Mouse (Mus musculus): ENCODE results near the gene Ifnl3. TPM values are rescaled to one million over a fixed set of nuclear protein-coding genes. Genes with fewer than 3 reads are reported as not detected.

Ifnl3 gene
- total and polyA plus RNA-seq, 2 experiments, result not detected

- TF ChIP-seq CTCF (IDR thresholded peaks at IDR 0.05; ENCODE audit: low read depth, low read length), result no peak
- TF ChIP-seq POLR2A (IDR thresholded peaks at IDR 0.05; ENCODE audit: extremely low read depth, insufficient read depth, low read length), result no peak
- H3K4me3 ChIP-seq (ENCODE audit: insufficient read depth, low read depth, low read length), result no peak overlapping the region
- WGBS, result 83% methylated on average over 13 of the region's 13 CpGs
- DNase-seq (ENCODE audit: extremely low read depth, low read depth, low spot score), result no peak
- H3K79me2 ChIP-seq (ENCODE audit: control insufficient read depth, insufficient read depth, low read length), result no peaks in the 10 kb centered on the region
- no peak overlapping the region for H3K9ac ChIP-seq (ENCODE audit: low read depth, low read length)
- no peak overlapping the region for H3K27ac ChIP-seq (replicated peaks; ENCODE audit: insufficient read depth, low read depth, low read length)
- no peaks in the 10 kb centered on the region for H3K27me3 ChIP-seq (ENCODE audit: control insufficient read depth, insufficient read depth, low read length)
- peaks cover 4% of the 10 kb centered on the region; the same call in 1 of the 2 replicates for H3K36me3 ChIP-seq (ENCODE audit: control insufficient read depth, insufficient read depth, low read length)
- H3K4me1 ChIP-seq (ENCODE audit: control insufficient read depth, insufficient read depth, low read length), result no peaks in the 10 kb centered on the region
Observed at GRCm38 (mm10) chr7:28562371-28562770, 39.7 kb downstream of the Ifnl3 start.

GRCm38 (mm10) chr7:28562951-28563350 is 40.3 kb downstream of the Ifnl3 start:
- H3K27me3 ChIP-seq (ENCODE audit: control insufficient read depth, insufficient read depth, low read length), result no peaks in the 10 kb centered on the region
- DNase-seq (ENCODE audit: extremely low read depth, low read depth, low spot score), result no peak
- H3K9ac ChIP-seq (ENCODE audit: low read depth, low read length), result no peak overlapping the region
- H3K36me3 ChIP-seq (ENCODE audit: control insufficient read depth, insufficient read depth, low read length), result peaks cover 4% of the 10 kb centered on the region; the same call in 1 of the 2 replicates
- no peak overlapping the region for H3K27ac ChIP-seq (replicated peaks; ENCODE audit: insufficient read depth, low read depth, low read length)
- TF ChIP-seq CTCF (IDR thresholded peaks at IDR 0.05; ENCODE audit: low read depth, low read length) (no peak), POLR2A (IDR thresholded peaks at IDR 0.05; ENCODE audit: extremely low read depth, insufficient read depth, low read length) (no peak)
- WGBS, result 97% methylated on average over 13 of the region's 13 CpGs
- no peaks in the 10 kb centered on the region for H3K4me1 ChIP-seq (ENCODE audit: control insufficient read depth, insufficient read depth, low read length)
- no peaks in the 10 kb centered on the region for H3K79me2 ChIP-seq (ENCODE audit: control insufficient read depth, insufficient read depth, low read length)
- no peak overlapping the region for H3K4me3 ChIP-seq (ENCODE audit: insufficient read depth, low read depth, low read length)

GRCm38 (mm10) chr7:28565407-28565806 is 42.8 kb downstream of the Ifnl3 start:
- Histone ChIP-seq H3K9ac (ENCODE audit: low read depth, low read length) (no peak overlapping the region), H3K4me3 (ENCODE audit: insufficient read depth, low read depth, low read length) (no peak overlapping the region), H3K27me3 (ENCODE audit: control insufficient read depth, insufficient read depth, low read length) (no peaks in the 10 kb centered on the region), H3K27ac (replicated peaks; ENCODE audit: insufficient read depth, low read depth, low read length) (no peak overlapping the region), H3K4me1 (ENCODE audit: control insufficient read depth, insufficient read depth, low read length) (peaks cover 5% of the 10 kb centered on the region; the same call in 1 of the 2 replicates), H3K79me2 (ENCODE audit: control insufficient read depth, insufficient read depth, low read length) (no peaks in the 10 kb centered on the region), H3K36me3 (ENCODE audit: control insufficient read depth, insufficient read depth, low read length) (0 out of 2 replicates have a peak, but pooled peaks cover 2% of the 10 kb centered on the region)
- WGBS, result 91% methylated on average over 5 of the region's 5 CpGs
- no peak for TF ChIP-seq POLR2A (IDR thresholded peaks at IDR 0.05; ENCODE audit: extremely low read depth, insufficient read depth, low read length)
- no peak for TF ChIP-seq CTCF (IDR thresholded peaks at IDR 0.05; ENCODE audit: low read depth, low read length)
- DNase-seq (ENCODE audit: extremely low read depth, low read depth, low spot score), result no peak

- no peaks in the 10 kb centered on the region for H3K27me3 ChIP-seq (ENCODE audit: control insufficient read depth, insufficient read depth, low read length)
- H3K4me3 ChIP-seq (ENCODE audit: insufficient read depth, low read depth, low read length), result no peak overlapping the region
- no peak for TF ChIP-seq CTCF (IDR thresholded peaks at IDR 0.05; ENCODE audit: low read depth, low read length)
- no peak for TF ChIP-seq POLR2A (IDR thresholded peaks at IDR 0.05; ENCODE audit: extremely low read depth, insufficient read depth, low read length)
- 87% methylated on average over 4 of the region's 4 CpGs for WGBS
- no peaks in the 10 kb centered on the region for H3K36me3 ChIP-seq (ENCODE audit: control insufficient read depth, insufficient read depth, low read length)
- no peak overlapping the region for H3K27ac ChIP-seq (replicated peaks; ENCODE audit: insufficient read depth, low read depth, low read length)
- DNase-seq (ENCODE audit: extremely low read depth, low read depth, low spot score), result no peak
- no peaks in the 10 kb centered on the region for H3K79me2 ChIP-seq (ENCODE audit: control insufficient read depth, insufficient read depth, low read length)
- H3K9ac ChIP-seq (ENCODE audit: low read depth, low read length), result no peak overlapping the region
- H3K4me1 ChIP-seq (ENCODE audit: control insufficient read depth, insufficient read depth, low read length), result peaks cover 11% of the 10 kb centered on the region
Observed at GRCm38 (mm10) chr7:28567539-28567938, 44.9 kb downstream of the Ifnl3 start.

GRCm38 (mm10) chr7:28568253-28568652 is 45.6 kb downstream of the Ifnl3 start:
- Histone ChIP-seq H3K4me3 (ENCODE audit: insufficient read depth, low read depth, low read length) (no peak overlapping the region), H3K9ac (ENCODE audit: low read depth, low read length) (no peak overlapping the region), H3K79me2 (ENCODE audit: control insufficient read depth, insufficient read depth, low read length) (no peaks in the 10 kb centered on the region), H3K27ac (replicated peaks; ENCODE audit: insufficient read depth, low read depth, low read length) (no peak overlapping the region), H3K36me3 (ENCODE audit: control insufficient read depth, insufficient read depth, low read length) (no peaks in the 10 kb centered on the region), H3K4me1 (ENCODE audit: control insufficient read depth, insufficient read depth, low read length) (peaks cover 11% of the 10 kb centered on the region), H3K27me3 (ENCODE audit: control insufficient read depth, insufficient read depth, low read length) (no peaks in the 10 kb centered on the region)
- DNase-seq (ENCODE audit: extremely low read depth, low read depth, low spot score), result no peak
- TF ChIP-seq POLR2A (IDR thresholded peaks at IDR 0.05; ENCODE audit: extremely low read depth, insufficient read depth, low read length) (no peak), CTCF (IDR thresholded peaks at IDR 0.05; ENCODE audit: low read depth, low read length) (peak; percentile 65)

- peak; percentile 97 for DNase-seq (ENCODE audit: extremely low read depth, low read depth, low spot score)
- H3K4me1 ChIP-seq (ENCODE audit: control insufficient read depth, insufficient read depth, low read length), result peaks cover 16% of the 10 kb centered on the region
Observed at GRCm38 (mm10) chr7:28570291-28570981, 47.8 kb downstream of the Ifnl3 start.

More at GRCm38 (mm10) chr7:28570291-28570981, 47.8 kb downstream of the Ifnl3 start:
- Histone ChIP-seq H3K27ac (replicated peaks; ENCODE audit: insufficient read depth, low read depth, low read length) (peak overlapping the region; percentile 27), H3K9ac (ENCODE audit: low read depth, low read length) (no peak overlapping the region), H3K79me2 (ENCODE audit: control insufficient read depth, insufficient read depth, low read length) (no peaks in the 10 kb centered on the region), H3K4me3 (ENCODE audit: insufficient read depth, low read depth, low read length) (no peak overlapping the region), H3K27me3 (ENCODE audit: control insufficient read depth, insufficient read depth, low read length) (no peaks in the 10 kb centered on the region), H3K36me3 (ENCODE audit: control insufficient read depth, insufficient read depth, low read length) (no peaks in the 10 kb centered on the region)
- 27% methylated on average over 12 of the region's 12 CpGs for WGBS
- no peak for TF ChIP-seq POLR2A (IDR thresholded peaks at IDR 0.05; ENCODE audit: extremely low read depth, insufficient read depth, low read length)
- peak; percentile 55 for TF ChIP-seq CTCF (IDR thresholded peaks at IDR 0.05; ENCODE audit: low read depth, low read length)
